Mouse (Mus musculus) erythroid progenitor cell, adult 5-6 weeks (primary cell): Measurements from ENCODE around the gene Dpep3. TPM values are rescaled to one million over a fixed set of nuclear protein-coding genes. Genes with fewer than 3 reads are reported as not detected.

Experiments used
- ATAC-seq: replicated peaks from 2 replicates; pipeline ENCODE4 v1.8.0; 2016; ENCODE audit warnings: moderate number of reproducible peaks, mild to moderate bottlenecking, moderate TSS enrichment, inconsistent platforms; ENCODE audit not compliant: poor library complexity, low FRiP score, severe bottlenecking
- total RNA-seq, 2 experiments: library from RNA; stranded (forward) in 1 of 2; stranded (reverse) in 1 of 2; fragments of 150-400 nt in 1 of 2; fragments of 186-747, 209-891 nt in 1 of 2; gene quantifications; 2 replicates each; pipeline versions ENCODE4 v1.2.3 to v1.2.4; 2015 to 2017; ENCODE audit warnings: low replicate concordance in 2 of 2

The Dpep3 gene
- total RNA-seq, 2 experiments from 2014 or later, result not detected

- peak; percentile 55 for ATAC-seq
Measured at GRCm38 (mm10) chr8:105937496-105938305, 41.5 kb downstream of the Dpep3 start.

DNA sequence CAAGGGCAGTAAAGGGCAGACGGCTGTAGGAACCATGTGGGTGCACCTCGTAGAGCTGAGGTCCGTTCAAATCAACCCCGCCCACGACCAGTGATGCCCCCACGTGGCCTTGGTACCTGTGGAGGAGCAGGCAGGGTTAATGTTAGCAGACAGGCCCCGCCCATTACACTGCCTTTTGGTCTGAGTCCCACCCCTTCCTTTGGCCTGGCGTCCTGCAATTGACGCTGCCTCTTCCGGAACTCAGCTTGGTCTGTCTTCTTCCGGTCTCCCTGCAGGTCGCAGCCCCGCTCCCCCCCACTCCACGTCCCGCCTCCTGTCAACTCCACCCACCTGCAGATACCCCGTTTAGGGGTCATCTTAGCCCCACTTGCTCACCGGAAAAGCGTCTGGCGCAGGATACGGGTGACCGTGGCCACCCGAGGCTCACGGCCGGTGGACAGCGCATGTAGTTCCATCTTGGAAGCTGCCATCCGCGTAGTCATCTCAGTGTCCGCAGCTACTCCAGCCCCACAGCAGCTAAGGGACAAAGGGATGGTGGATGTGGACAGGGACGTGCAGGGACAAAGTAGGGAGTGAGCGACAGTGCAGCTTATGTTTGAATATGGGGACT is 42.3 kb downstream of the Dpep3 start:
- ATAC-seq, result peak; percentile 91

DNA sequence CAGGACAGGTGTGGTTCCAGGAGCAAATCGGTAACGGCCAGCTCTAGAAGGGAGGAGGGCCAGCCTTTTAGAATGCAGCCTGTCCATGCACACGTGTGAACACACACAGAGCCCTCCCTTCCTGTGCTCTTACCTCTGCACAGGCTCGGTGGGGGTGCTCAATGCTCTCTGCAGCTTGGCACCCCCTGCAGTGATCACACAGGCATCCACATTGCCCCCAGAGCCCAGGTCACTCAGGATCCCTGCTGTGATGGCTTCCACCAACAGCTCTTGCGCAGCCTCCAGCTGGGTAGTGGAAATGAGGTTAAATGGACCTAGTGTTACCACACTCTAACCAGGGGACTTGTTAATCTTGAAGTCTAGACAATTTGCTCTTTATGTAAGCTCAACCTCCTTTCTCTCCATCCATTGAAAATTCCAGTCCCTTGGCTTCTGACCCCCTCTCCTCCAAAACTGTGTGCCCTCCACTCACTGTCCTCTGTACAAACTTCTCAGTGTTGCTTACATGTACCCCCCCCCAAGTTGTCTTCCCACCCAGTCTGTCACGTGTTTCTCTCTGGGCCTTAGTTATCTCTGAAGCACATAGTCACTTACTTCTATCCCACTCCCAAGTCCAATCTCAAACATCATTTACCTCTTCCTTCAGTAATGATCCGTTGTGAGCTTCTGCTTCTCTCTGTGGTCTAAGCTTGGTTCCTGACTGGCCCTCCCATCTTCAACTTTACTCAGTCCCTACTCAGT is 43.2 kb downstream of the Dpep3 start:
- ATAC-seq, result no peak

GRCm38 (mm10) chr8:105935105-105935504 is 44.1 kb downstream of the Dpep3 start:
- no peak for ATAC-seq

- no peak for ATAC-seq
Measured at GRCm38 (mm10) chr8:105933762-105934161, 45.5 kb downstream of the Dpep3 start, which contains the start of gene Ctrl. Ctrl (minus strand) TSS chr8:105933862.

DNA sequence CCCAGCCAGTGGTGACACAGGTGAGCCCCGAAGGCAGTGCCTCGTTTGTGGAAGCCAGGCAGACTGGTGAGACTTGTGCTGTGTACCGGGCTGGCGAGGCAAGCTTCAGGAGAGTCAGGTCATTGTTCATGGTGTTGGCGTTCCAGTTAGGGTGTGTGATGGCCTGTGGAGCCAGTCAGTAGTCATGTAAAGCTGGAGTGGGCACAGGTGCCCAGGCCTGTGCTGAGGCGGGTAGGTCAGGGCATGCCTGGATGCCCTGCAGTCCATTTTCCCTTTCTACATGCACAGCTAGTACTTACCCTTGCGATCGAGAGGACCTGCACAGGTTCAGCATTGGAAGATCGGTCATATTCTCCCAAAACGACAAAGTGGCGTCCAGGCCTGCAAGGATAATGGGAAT is 46.7 kb downstream of the Dpep3 start:
- ATAC-seq, result no peak

DNA sequence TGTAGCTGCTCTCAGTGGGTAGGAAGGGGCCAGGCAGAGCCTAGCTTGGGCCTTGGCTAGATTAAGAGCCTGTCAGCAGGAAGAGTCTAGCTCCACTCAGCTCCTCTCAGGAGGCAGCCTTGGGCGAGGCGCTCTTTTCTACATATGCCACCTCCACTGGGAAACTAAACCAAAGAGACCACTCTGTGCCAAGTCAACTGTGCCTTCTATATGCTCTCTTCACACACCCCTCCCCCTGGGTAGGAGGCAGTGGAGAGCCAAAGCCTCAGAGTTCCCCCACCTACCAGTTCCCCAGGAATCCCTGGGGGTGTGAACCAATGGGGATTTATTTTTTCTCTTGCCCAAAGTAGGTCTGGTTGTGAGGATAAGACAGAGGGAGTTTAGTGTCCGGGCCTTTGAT is 48.0 kb downstream of the Dpep3 start:
- no peak for ATAC-seq

- ATAC-seq, result peak; percentile 73
Measured at GRCm38 (mm10) chr8:105930602-105931001, 48.6 kb downstream of the Dpep3 start.

GRCm38 (mm10) chr8:105925123-105925522 is 54.1 kb downstream of the Dpep3 start:
- no peak for ATAC-seq

Other genes starting within 250 kb of the Dpep3 start
- not detected in 2 replicates for gene Gfod2, start 220.8 kb downstream of the Dpep3 start, total RNA-seq (2015; ENCODE audit: low replicate concordance)
- 0.51 TPM in 1 of 2 replicates, not detected in the other for gene Gfod2, start 220.8 kb downstream of the Dpep3 start, total RNA-seq (2017; ENCODE audit: low replicate concordance)
- 306 and 341 TPM in 2 replicates for gene Ranbp10, start 152.1 kb downstream of the Dpep3 start, total RNA-seq (2015; ENCODE audit: low replicate concordance)
- gene Ranbp10, start 152.1 kb downstream of the Dpep3 start, total RNA-seq (2017; ENCODE audit: low replicate concordance), result 296 and 297 TPM in 2 replicates
- 2.9 TPM in 1 of 2 replicates, not detected in the other for gene Tsnaxip1, start 151.7 kb downstream of the Dpep3 start, total RNA-seq (2015; ENCODE audit: low replicate concordance)
- gene Tsnaxip1, start 151.7 kb downstream of the Dpep3 start, total RNA-seq (2017; ENCODE audit: low replicate concordance), result 1.4 TPM in 1 of 2 replicates, not detected in the other
- 57.0 and 57.3 TPM in 2 replicates for gene Cenpt, start 126.2 kb downstream of the Dpep3 start, total RNA-seq (2015; ENCODE audit: low replicate concordance)
- gene Cenpt, start 126.2 kb downstream of the Dpep3 start, total RNA-seq (2017; ENCODE audit: low replicate concordance), result 55.2 and 94.3 TPM in 2 replicates
- gene Thap11, start 124.3 kb downstream of the Dpep3 start, total RNA-seq (2015; ENCODE audit: low replicate concordance), result 9.6 and 22.0 TPM in 2 replicates
- gene Thap11, start 124.3 kb downstream of the Dpep3 start, total RNA-seq (2017; ENCODE audit: low replicate concordance), result 11.0 and 18.6 TPM in 2 replicates
- 57.8 and 102 TPM in 2 replicates for gene Nutf2, start 118.8 kb downstream of the Dpep3 start, total RNA-seq (2015; ENCODE audit: low replicate concordance)
- gene Nutf2, start 118.8 kb downstream of the Dpep3 start, total RNA-seq (2017; ENCODE audit: low replicate concordance), result 15.3 and 42.5 TPM in 2 replicates
- gene Edc4, start 98.5 kb downstream of the Dpep3 start, total RNA-seq (2015; ENCODE audit: low replicate concordance), result 12.2 and 15.9 TPM in 2 replicates
- 22.1 and 25.5 TPM in 2 replicates for gene Edc4, start 98.5 kb downstream of the Dpep3 start, total RNA-seq (2017; ENCODE audit: low replicate concordance)
- gene Nrn1l, start 85.9 kb downstream of the Dpep3 start, total RNA-seq (2015; ENCODE audit: low replicate concordance), result not detected in 2 replicates
- gene Nrn1l, start 85.9 kb downstream of the Dpep3 start, total RNA-seq (2017; ENCODE audit: low replicate concordance), result not detected in 2 replicates
- gene Pskh1, start 79.0 kb downstream of the Dpep3 start, total RNA-seq (2015; ENCODE audit: low replicate concordance), result 5.4 and 8.6 TPM in 2 replicates
- 7.1 and 11.7 TPM in 2 replicates for gene Pskh1, start 79.0 kb downstream of the Dpep3 start, total RNA-seq (2017; ENCODE audit: low replicate concordance)
- gene Ctrl, start 45.6 kb downstream of the Dpep3 start, total RNA-seq (2015; ENCODE audit: low replicate concordance), result not detected in 2 replicates
- gene Ctrl, start 45.6 kb downstream of the Dpep3 start, total RNA-seq (2017; ENCODE audit: low replicate concordance), result not detected in 2 replicates
- gene Psmb10, start 41.0 kb downstream of the Dpep3 start, total RNA-seq (2015; ENCODE audit: low replicate concordance), result 20.2 and 25.2 TPM in 2 replicates
- 2.7 and 4.2 TPM in 2 replicates for gene Psmb10, start 41.0 kb downstream of the Dpep3 start, total RNA-seq (2017; ENCODE audit: low replicate concordance)
- gene Lcat, start 36.0 kb downstream of the Dpep3 start, total RNA-seq (2015; ENCODE audit: low replicate concordance), result not detected in 2 replicates
- 2.4 TPM in 1 of 2 replicates, not detected in the other for gene Lcat, start 36.0 kb downstream of the Dpep3 start, total RNA-seq (2017; ENCODE audit: low replicate concordance)
- gene Slc12a4, start 13.3 kb downstream of the Dpep3 start, total RNA-seq (2015; ENCODE audit: low replicate concordance), result 2.5 and 3.4 TPM in 2 replicates
- gene Slc12a4, start 13.3 kb downstream of the Dpep3 start, total RNA-seq (2017; ENCODE audit: low replicate concordance), result 4.0 and 13.7 TPM in 2 replicates
- 0.72 and 6.7 TPM in 2 replicates for gene Dus2, start 11.9 kb upstream of the Dpep3 start, total RNA-seq (2015; ENCODE audit: low replicate concordance)
- gene Dus2, start 11.9 kb upstream of the Dpep3 start, total RNA-seq (2017; ENCODE audit: low replicate concordance), result 6.3 and 14.4 TPM in 2 replicates
- not detected in 2 replicates for gene Dpep2nb, start 26.5 kb upstream of the Dpep3 start, total RNA-seq (2015; ENCODE audit: low replicate concordance)
- gene Dpep2nb, start 26.5 kb upstream of the Dpep3 start, total RNA-seq (2017; ENCODE audit: low replicate concordance), result not detected in 2 replicates
- 1.8 and 4.6 TPM in 2 replicates for gene Ddx28, start 32.5 kb upstream of the Dpep3 start, total RNA-seq (2015; ENCODE audit: low replicate concordance)
- gene Ddx28, start 32.5 kb upstream of the Dpep3 start, total RNA-seq (2017; ENCODE audit: low replicate concordance), result 3.2 and 5.0 TPM in 2 replicates
- 71.3 and 80.4 TPM in 2 replicates for gene Nfatc3, start 79.4 kb upstream of the Dpep3 start, total RNA-seq (2015; ENCODE audit: low replicate concordance)
- 32.7 and 37.5 TPM in 2 replicates for gene Nfatc3, start 79.4 kb upstream of the Dpep3 start, total RNA-seq (2017; ENCODE audit: low replicate concordance)
- gene Esrp2, start 157.5 kb upstream of the Dpep3 start, total RNA-seq (2015; ENCODE audit: low replicate concordance), result not detected in 2 replicates
- 0.08 TPM in 1 of 2 replicates, not detected in the other for gene Esrp2, start 157.5 kb upstream of the Dpep3 start, total RNA-seq (2017; ENCODE audit: low replicate concordance)
- 1.7 and 9.4 TPM in 2 replicates for gene Pla2g15, start 171.0 kb upstream of the Dpep3 start, total RNA-seq (2015; ENCODE audit: low replicate concordance)
- 4.4 and 8.6 TPM in 2 replicates for gene Pla2g15, start 171.0 kb upstream of the Dpep3 start, total RNA-seq (2017; ENCODE audit: low replicate concordance)
- 1.4 and 3.4 TPM in 2 replicates for gene Slc7a6, start 189.4 kb upstream of the Dpep3 start, total RNA-seq (2015; ENCODE audit: low replicate concordance)
- gene Slc7a6, start 189.4 kb upstream of the Dpep3 start, total RNA-seq (2017; ENCODE audit: low replicate concordance), result 2.0 and 2.2 TPM in 2 replicates
- 32.7 and 42.5 TPM in 2 replicates for gene Slc7a6os, start 231.5 kb upstream of the Dpep3 start, total RNA-seq (2015; ENCODE audit: low replicate concordance)
- 22.3 and 27.6 TPM in 2 replicates for gene Slc7a6os, start 231.5 kb upstream of the Dpep3 start, total RNA-seq (2017; ENCODE audit: low replicate concordance)
- 0.84 and 1.8 TPM in 2 replicates for gene Prmt7, start 231.5 kb upstream of the Dpep3 start, total RNA-seq (2015; ENCODE audit: low replicate concordance)
- gene Prmt7, start 231.5 kb upstream of the Dpep3 start, total RNA-seq (2017; ENCODE audit: low replicate concordance), result 3.7 and 6.3 TPM in 2 replicates